Mouse (Mus musculus): ENCODE data around the gene Ppip5k1. TPM values are rescaled to one million over a fixed set of nuclear protein-coding genes. Genes with fewer than 3 reads are reported as not detected.

The Ppip5k1 gene
- total and polyA plus RNA-seq, 2 experiments from 2014 or later: 20.0 to 22.1 TPM

GRCm38 (mm10) chr2:121297701-121298100, 57.5 kb downstream of the Ppip5k1 start:
- H3K27me3 ChIP-seq (ENCODE audit: insufficient read depth, low read length): no peaks in the 10 kb centered on the region
- H3K4me3 ChIP-seq (ENCODE audit: low read depth, low read length): peak overlapping the region; percentile 68
- 0 out of 2 replicates have a peak overlapping the region, but pooled peaks have one; percentile 81 for H3K9ac ChIP-seq (replicated peaks; ENCODE audit: low read length, poor library complexity, severe bottlenecking)
- 12% methylated on average over 9 of the region's 9 CpGs for WGBS
- no peaks in the 10 kb centered on the region for H3K9me3 ChIP-seq (ENCODE audit: low read length)
- TF ChIP-seq CTCF (IDR thresholded peaks at IDR 0.05): no peak
- DNase-seq (ENCODE audit: low spot score) (no peak), ATAC-seq (ENCODE audit: low FRiP score) (no peak)
- peaks cover 19% of the 10 kb centered on the region for H3K4me1 ChIP-seq (ENCODE audit: insufficient read depth, low read length)
- H3K27ac ChIP-seq (ENCODE audit: low read depth, low read length): no peak overlapping the region
- peaks cover 39% of the 10 kb centered on the region for H3K36me3 ChIP-seq (ENCODE audit: insufficient read depth, low read length)
- peak overlapping the region; percentile 82 for H3K4me2 ChIP-seq (ENCODE audit: low read depth, low read length, poor library complexity, severe bottlenecking)

DNA sequence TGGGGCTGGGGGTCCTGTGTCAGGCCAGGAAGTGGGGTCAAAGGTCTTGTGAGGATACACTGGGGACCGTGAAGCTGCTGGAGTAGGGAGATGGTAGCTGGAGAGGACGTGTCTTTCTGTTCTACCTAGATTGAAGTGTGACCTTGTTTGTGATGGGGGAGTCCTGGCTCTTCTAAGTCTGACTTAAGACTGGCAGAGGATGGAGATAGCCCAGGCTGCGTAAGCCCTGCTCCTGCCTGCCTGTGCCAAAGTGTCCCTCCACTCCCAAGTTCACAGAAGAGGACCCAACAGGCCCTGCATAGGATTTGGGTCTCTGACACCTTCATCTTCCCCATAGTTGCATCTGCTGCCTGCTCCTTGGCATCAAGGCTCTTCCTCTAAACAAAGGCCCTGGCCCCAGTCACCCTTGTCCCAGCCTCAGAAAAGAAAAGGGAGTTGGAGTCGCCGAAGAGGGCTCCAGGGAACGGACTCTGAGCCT, 58.4 kb downstream of the Ppip5k1 start:
- H3K9ac ChIP-seq (replicated peaks; ENCODE audit: low read length, poor library complexity, severe bottlenecking): peak overlapping the region; percentile 81
- peak overlapping the region; percentile 89 for H3K27ac ChIP-seq (ENCODE audit: low read depth, low read length)
- 9% methylated on average over 6 of the region's 6 CpGs for WGBS
- H3K4me2 ChIP-seq (ENCODE audit: low read depth, low read length, poor library complexity, severe bottlenecking): peak overlapping the region; percentile 82
- H3K27me3 ChIP-seq (ENCODE audit: insufficient read depth, low read length): no peaks in the 10 kb centered on the region
- peak overlapping the region; percentile 68 for H3K4me3 ChIP-seq (ENCODE audit: low read depth, low read length)
- no peak for TF ChIP-seq CTCF (IDR thresholded peaks at IDR 0.05)
- ATAC-seq (ENCODE audit: low FRiP score): peak; percentile 3; the same call in 1 of the 2 replicates
- H3K9me3 ChIP-seq (ENCODE audit: low read length): no peaks in the 10 kb centered on the region
- peaks cover 30% of the 10 kb centered on the region for H3K36me3 ChIP-seq (ENCODE audit: insufficient read depth, low read length)
- peaks cover 19% of the 10 kb centered on the region for H3K4me1 ChIP-seq (ENCODE audit: insufficient read depth, low read length)
- no peak for DNase-seq (ENCODE audit: low spot score)

GRCm38 (mm10) chr2:121295608-121296571, 59.3 kb downstream of the Ppip5k1 start:
- WGBS: under 1% methylated on average over 15 of the region's 15 CpGs
- Histone ChIP-seq H3K4me1 (ENCODE audit: insufficient read depth, low read length) (peaks cover 19% of the 10 kb centered on the region), H3K4me2 (ENCODE audit: low read depth, low read length, poor library complexity, severe bottlenecking) (peak overlapping the region; percentile 82), H3K4me3 (ENCODE audit: low read depth, low read length) (peak overlapping the region; percentile 68), H3K9ac (replicated peaks; ENCODE audit: low read length, poor library complexity, severe bottlenecking) (peak overlapping the region; percentile 81), H3K36me3 (ENCODE audit: insufficient read depth, low read length) (peaks cover 21% of the 10 kb centered on the region), H3K27ac (ENCODE audit: low read depth, low read length) (peak overlapping the region; percentile 89), H3K9me3 (ENCODE audit: low read length) (no peaks in the 10 kb centered on the region), H3K27me3 (ENCODE audit: insufficient read depth, low read length) (no peaks in the 10 kb centered on the region)
- peak; percentile 80 for DNase-seq (ENCODE audit: low spot score)
- TF ChIP-seq CTCF (IDR thresholded peaks at IDR 0.05): no peak
- peak; percentile 64 for ATAC-seq (ENCODE audit: low FRiP score)

DNA sequence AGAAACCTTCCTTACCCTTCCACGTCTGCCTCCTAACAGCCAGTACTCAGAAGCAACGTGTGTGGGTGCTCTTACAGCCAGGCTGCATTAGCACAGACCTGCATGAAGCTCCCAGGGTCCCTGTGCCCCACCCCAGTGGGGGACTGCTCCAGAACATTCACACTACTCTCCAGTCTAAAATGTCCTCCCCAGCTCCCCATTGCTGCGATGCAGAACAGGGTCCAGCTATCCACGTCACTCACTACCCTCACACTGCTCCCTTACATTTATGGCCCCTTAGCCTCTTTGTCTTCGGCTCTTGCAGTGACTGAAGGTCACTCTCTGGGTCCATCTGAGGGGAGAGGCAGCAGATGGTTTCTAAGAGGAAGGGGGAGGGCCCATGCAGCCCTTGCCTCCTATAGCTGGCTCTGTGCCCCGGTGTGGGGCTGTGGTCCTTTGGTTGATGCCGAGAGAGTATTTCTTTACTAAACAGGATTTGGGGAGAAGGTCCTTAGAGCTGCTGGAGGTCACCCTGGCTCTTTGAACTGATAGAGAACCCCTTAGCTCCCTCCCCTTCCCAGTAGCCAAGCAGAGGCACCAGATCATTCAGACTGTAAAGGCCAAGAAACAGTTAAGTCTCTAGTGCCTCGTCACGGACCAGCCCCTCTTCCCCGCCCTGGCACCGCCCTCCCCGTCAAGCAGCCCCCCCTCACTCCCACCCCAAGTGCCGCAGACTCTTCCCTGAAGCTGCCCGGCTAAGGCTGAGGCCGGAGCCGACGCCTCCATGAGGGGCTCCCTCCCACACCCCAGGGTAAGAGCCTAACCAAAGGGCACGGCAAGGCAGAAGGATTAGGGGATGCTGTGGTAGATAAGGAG, 60.2 kb downstream of the Ppip5k1 start:
- H3K4me3 ChIP-seq (ENCODE audit: low read depth, low read length): peak overlapping the region; percentile 68
- TF ChIP-seq CTCF (IDR thresholded peaks at IDR 0.05): no peak
- H3K9me3 ChIP-seq (ENCODE audit: low read length): no peaks in the 10 kb centered on the region
- peak; percentile 86 for DNase-seq (ENCODE audit: low spot score)
- H3K27me3 ChIP-seq (ENCODE audit: insufficient read depth, low read length): no peaks in the 10 kb centered on the region
- H3K9ac ChIP-seq (replicated peaks; ENCODE audit: low read length, poor library complexity, severe bottlenecking): peak overlapping the region; percentile 81
- peak overlapping the region; percentile 89 for H3K27ac ChIP-seq (ENCODE audit: low read depth, low read length)
- peaks cover 12% of the 10 kb centered on the region for H3K36me3 ChIP-seq (ENCODE audit: insufficient read depth, low read length)
- 0% methylated on average over 18 of the region's 18 CpGs for WGBS
- peak overlapping the region; percentile 82 for H3K4me2 ChIP-seq (ENCODE audit: low read depth, low read length, poor library complexity, severe bottlenecking)
- ATAC-seq (ENCODE audit: low FRiP score): peak; percentile 85
- H3K4me1 ChIP-seq (ENCODE audit: insufficient read depth, low read length): peaks cover 19% of the 10 kb centered on the region

GRCm38 (mm10) chr2:121294182-121294581, 61.0 kb downstream of the Ppip5k1 start:
- Histone ChIP-seq H3K9ac (replicated peaks; ENCODE audit: low read length, poor library complexity, severe bottlenecking) (no peak overlapping the region; the same call in 1 of the 2 replicates), H3K27ac (ENCODE audit: low read depth, low read length) (peak overlapping the region; percentile 89; the same call in 1 of the 2 replicates)
- WGBS: 44% methylated on average over 4 of the region's 4 CpGs

More at GRCm38 (mm10) chr2:121294182-121294581, 61.0 kb downstream of the Ppip5k1 start:
- Histone ChIP-seq H3K27me3 (ENCODE audit: insufficient read depth, low read length) (no peaks in the 10 kb centered on the region), H3K4me2 (ENCODE audit: low read depth, low read length, poor library complexity, severe bottlenecking) (peak overlapping the region; percentile 82), H3K4me1 (ENCODE audit: insufficient read depth, low read length) (peaks cover 19% of the 10 kb centered on the region), H3K36me3 (ENCODE audit: insufficient read depth, low read length) (peaks cover 4% of the 10 kb centered on the region), H3K9me3 (ENCODE audit: low read length) (no peaks in the 10 kb centered on the region), H3K4me3 (ENCODE audit: low read depth, low read length) (peak overlapping the region; percentile 68)
- ATAC-seq (ENCODE audit: low FRiP score) (no peak), DNase-seq (ENCODE audit: low spot score) (no peak)
- no peak for TF ChIP-seq CTCF (IDR thresholded peaks at IDR 0.05)

All from midbrain, postnatal 0 days (tissue).